Mouse (Mus musculus): ENCODE data around the gene Prpf8. TPM values are rescaled to one million over a fixed set of nuclear protein-coding genes. Genes with fewer than 3 reads are reported as not detected.
"Not testable (repeated sequence)": the region's sequence is repeated elsewhere in the genome, so short reads cannot be mapped to it uniquely, and the experiment has no call there.

The Prpf8 gene
- polyA plus RNA-seq, 1 experiment from 2014 or later, result 66.2 TPM

- no peak for ATAC-seq (ENCODE audit: low FRiP score, low TSS enrichment)
- no peaks in the 10 kb centered on the region for H3K27me3 ChIP-seq (ENCODE audit: insufficient read depth, low read length)
- no peak overlapping the region for H3K9ac ChIP-seq (replicated peaks; ENCODE audit: low read length)
- H3K4me1 ChIP-seq (ENCODE audit: insufficient read depth, low read length), result peaks cover 14% of the 10 kb centered on the region
- H3K4me2 ChIP-seq (replicated peaks; ENCODE audit: low read depth, low read length), result no peak overlapping the region
- WGBS, result 85% methylated on average over 8 of the region's 8 CpGs
- no peak overlapping the region for H3K4me3 ChIP-seq (ENCODE audit: low read length)
- H3K27ac ChIP-seq (ENCODE audit: low read length), result no peak overlapping the region
- H3K36me3 ChIP-seq (ENCODE audit: insufficient read depth, low read length), result peaks cover 18% of the 10 kb centered on the region
- H3K9me3 ChIP-seq (ENCODE audit: low read length), result no peaks in the 10 kb centered on the region
Observed at GRCm38 (mm10) chr11:75450304-75450908, 36.2 kb upstream of the Prpf8 start.

- H3K4me3 ChIP-seq (ENCODE audit: low read length), result no peak overlapping the region
- no peak for ATAC-seq (ENCODE audit: low FRiP score, low TSS enrichment)
- 89% methylated on average over 15 of the region's 15 CpGs for WGBS
- no peaks in the 10 kb centered on the region for H3K27me3 ChIP-seq (ENCODE audit: insufficient read depth, low read length)
- peaks cover 14% of the 10 kb centered on the region; the same call in 1 of the 2 replicates for H3K36me3 ChIP-seq (ENCODE audit: insufficient read depth, low read length)
- H3K4me2 ChIP-seq (replicated peaks; ENCODE audit: low read depth, low read length), result no peak overlapping the region
- H3K9me3 ChIP-seq (ENCODE audit: low read length), result no peaks in the 10 kb centered on the region
- no peak overlapping the region for H3K9ac ChIP-seq (replicated peaks; ENCODE audit: low read length)
- no peak overlapping the region for H3K27ac ChIP-seq (ENCODE audit: low read length)
- H3K4me1 ChIP-seq (ENCODE audit: insufficient read depth, low read length), result peaks cover 15% of the 10 kb centered on the region
Observed at GRCm38 (mm10) chr11:75450936-75451335, 35.7 kb upstream of the Prpf8 start.

- H3K4me2 ChIP-seq (replicated peaks; ENCODE audit: low read depth, low read length), result no peak overlapping the region
- H3K4me3 ChIP-seq (ENCODE audit: low read length), result no peak overlapping the region
- no peaks in the 10 kb centered on the region for H3K9me3 ChIP-seq (ENCODE audit: low read length)
- no peak overlapping the region for H3K27ac ChIP-seq (ENCODE audit: low read length)
- H3K27me3 ChIP-seq (ENCODE audit: insufficient read depth, low read length), result no peaks in the 10 kb centered on the region
- WGBS, result 95% methylated on average over 8 of the region's 8 CpGs
- H3K9ac ChIP-seq (replicated peaks; ENCODE audit: low read length), result no peak overlapping the region
- ATAC-seq (ENCODE audit: low FRiP score, low TSS enrichment), result no peak
- peaks cover 14% of the 10 kb centered on the region; the same call in 1 of the 2 replicates for H3K36me3 ChIP-seq (ENCODE audit: insufficient read depth, low read length)
- H3K4me1 ChIP-seq (ENCODE audit: insufficient read depth, low read length), result peaks cover 15% of the 10 kb centered on the region
Observed at GRCm38 (mm10) chr11:75452081-75452480, 34.5 kb upstream of the Prpf8 start.

- no peak overlapping the region for H3K4me2 ChIP-seq (replicated peaks; ENCODE audit: low read depth, low read length)
- WGBS, result 93% methylated on average over 31 of the region's 31 CpGs
- H3K27ac ChIP-seq (ENCODE audit: low read length), result no peak overlapping the region
- peak overlapping the region; percentile 76; the same call in 1 of the 2 replicates for H3K9ac ChIP-seq (replicated peaks; ENCODE audit: low read length)
- peak overlapping the region; percentile 73; the same call in 1 of the 2 replicates for H3K4me3 ChIP-seq (ENCODE audit: low read length)
- H3K27me3 ChIP-seq (ENCODE audit: insufficient read depth, low read length), result no peaks in the 10 kb centered on the region
- no peaks in the 10 kb centered on the region for H3K9me3 ChIP-seq (ENCODE audit: low read length)
- H3K36me3 ChIP-seq (ENCODE audit: insufficient read depth, low read length), result peaks cover 10% of the 10 kb centered on the region; the same call in 1 of the 2 replicates
- H3K4me1 ChIP-seq (ENCODE audit: insufficient read depth, low read length), result peaks cover 15% of the 10 kb centered on the region
- ATAC-seq (ENCODE audit: low FRiP score, low TSS enrichment), result no peak
Observed at GRCm38 (mm10) chr11:75452812-75453557, 33.6 kb upstream of the Prpf8 start.

- peak within 1 kb of the TSS; percentile 92 for H3K4me2 ChIP-seq (replicated peaks; ENCODE audit: low read depth, low read length)
- H3K4me1 ChIP-seq (ENCODE audit: insufficient read depth, low read length), result peaks cover 17% of the 10 kb centered on the region
- H3K4me3 ChIP-seq (ENCODE audit: low read length), result peak within 1 kb of the TSS; percentile 73
- H3K27ac ChIP-seq (ENCODE audit: low read length), result peak within 1 kb of the TSS; percentile 52
- peak within 1 kb of the TSS; percentile 76 for H3K9ac ChIP-seq (replicated peaks; ENCODE audit: low read length)
- WGBS, result 1% methylated on average over 56 of the region's 56 CpGs
- ATAC-seq (ENCODE audit: low FRiP score, low TSS enrichment), result peak; percentile 94
- H3K9me3 ChIP-seq (ENCODE audit: low read length), result no peaks in the 10 kb centered on the region
- no peaks in the 10 kb centered on the region for H3K27me3 ChIP-seq (ENCODE audit: insufficient read depth, low read length)
- H3K36me3 ChIP-seq (ENCODE audit: insufficient read depth, low read length), result peaks cover under 1% of the 10 kb centered on the region; the same call in 1 of the 2 replicates
Observed at GRCm38 (mm10) chr11:75453991-75454930, 32.4 kb upstream of the Prpf8 start, which contains the start of gene Wdr81. Gene Wdr81 (minus strand): TSS chr11:75454717.

GRCm38 (mm10) chr11:75455041-75455736 lies 31.4 kb upstream of the Prpf8 start:
- H3K4me3 ChIP-seq (ENCODE audit: low read length), result peak overlapping the region; percentile 73
- 75% methylated on average over 10 of the region's 10 CpGs for WGBS
- H3K4me1 ChIP-seq (ENCODE audit: insufficient read depth, low read length), result peaks cover 26% of the 10 kb centered on the region
- peak overlapping the region; percentile 92 for H3K4me2 ChIP-seq (replicated peaks; ENCODE audit: low read depth, low read length)
- peak overlapping the region; percentile 70 for H3K9ac ChIP-seq (replicated peaks; ENCODE audit: low read length)
- no peaks in the 10 kb centered on the region for H3K27me3 ChIP-seq (ENCODE audit: insufficient read depth, low read length)
- ATAC-seq (ENCODE audit: low FRiP score, low TSS enrichment), result no peak
- no peaks in the 10 kb centered on the region for H3K36me3 ChIP-seq (ENCODE audit: insufficient read depth, low read length)
- no peaks in the 10 kb centered on the region for H3K9me3 ChIP-seq (ENCODE audit: low read length)
- peak overlapping the region; percentile 52 for H3K27ac ChIP-seq (ENCODE audit: low read length)

GRCm38 (mm10) chr11:75455971-75456370 lies 30.6 kb upstream of the Prpf8 start:
- WGBS, result 95% methylated on average over 2 of the region's 2 CpGs
- not testable (repeated sequence) for H3K27me3 ChIP-seq (ENCODE audit: insufficient read depth, low read length); H3K4me2 ChIP-seq (replicated peaks; ENCODE audit: low read depth, low read length); H3K36me3 ChIP-seq (ENCODE audit: insufficient read depth, low read length); H3K9ac ChIP-seq (replicated peaks; ENCODE audit: low read length); H3K9me3 ChIP-seq (ENCODE audit: low read length); ATAC-seq (ENCODE audit: low FRiP score, low TSS enrichment); H3K4me3 ChIP-seq (ENCODE audit: low read length); H3K27ac ChIP-seq (ENCODE audit: low read length)
- peaks cover 27% of the 10 kb centered on the region for H3K4me1 ChIP-seq (ENCODE audit: insufficient read depth, low read length)

- H3K9ac ChIP-seq (replicated peaks; ENCODE audit: low read length), result no peak overlapping the region
- no peaks in the 10 kb centered on the region for H3K9me3 ChIP-seq (ENCODE audit: low read length)
- no peak overlapping the region for H3K4me3 ChIP-seq (ENCODE audit: low read length)
- no peak overlapping the region for H3K27ac ChIP-seq (ENCODE audit: low read length)
- ATAC-seq (ENCODE audit: low FRiP score, low TSS enrichment), result no peak
- no peaks in the 10 kb centered on the region for H3K36me3 ChIP-seq (ENCODE audit: insufficient read depth, low read length)
- 83% methylated on average over 7 of the region's 7 CpGs for WGBS
- no peak overlapping the region for H3K4me2 ChIP-seq (replicated peaks; ENCODE audit: low read depth, low read length)
- H3K27me3 ChIP-seq (ENCODE audit: insufficient read depth, low read length), result no peaks in the 10 kb centered on the region
- H3K4me1 ChIP-seq (ENCODE audit: insufficient read depth, low read length), result peaks cover 27% of the 10 kb centered on the region
Observed at GRCm38 (mm10) chr11:75456440-75456871, 30.2 kb upstream of the Prpf8 start.

GRCm38 (mm10) chr11:75458169-75458568 lies 28.4 kb upstream of the Prpf8 start:
- no peak overlapping the region for H3K27ac ChIP-seq (ENCODE audit: low read length)
- no peak overlapping the region for H3K4me3 ChIP-seq (ENCODE audit: low read length)
- no peak overlapping the region for H3K4me2 ChIP-seq (replicated peaks; ENCODE audit: low read depth, low read length)
- no peaks in the 10 kb centered on the region for H3K36me3 ChIP-seq (ENCODE audit: insufficient read depth, low read length)
- H3K4me1 ChIP-seq (ENCODE audit: insufficient read depth, low read length), result peaks cover 40% of the 10 kb centered on the region
- H3K9me3 ChIP-seq (ENCODE audit: low read length), result no peaks in the 10 kb centered on the region
- no peak overlapping the region for H3K9ac ChIP-seq (replicated peaks; ENCODE audit: low read length)
- 24% methylated on average over 3 of the region's 3 CpGs for whole genome bisulfite sequencing
- no peak for ATAC-seq (ENCODE audit: low FRiP score, low TSS enrichment)
- no peaks in the 10 kb centered on the region for H3K27me3 ChIP-seq (ENCODE audit: insufficient read depth, low read length)
